Mouse (Mus musculus): ENCODE data around the gene Rps6kb1. TPM values are rescaled to one million over a fixed set of nuclear protein-coding genes. Genes with fewer than 3 reads are reported as not detected.
A peak's percentile ranks its signal among the peaks of the same experiment; 100 is the strongest.

The Rps6kb1 gene
- polyA plus RNA-seq, 1 experiment from 2014 or later: 37.9 TPM

GRCm38 (mm10) chr11:86571871-86572270 is 27.3 kb upstream of the Rps6kb1 start:
- 52% methylated on average over 4 of the region's 4 CpGs for WGBS
- H3K4me2 ChIP-seq (replicated peaks; ENCODE audit: low read depth): no peak overlapping the region
- H3K4me1 ChIP-seq (replicated peaks; ENCODE audit: control insufficient read depth, insufficient read depth, low read length): no peaks in the 10 kb centered on the region
- H3K4me3 ChIP-seq (ENCODE audit: low read depth, low read length): no peak overlapping the region
- no peaks in the 10 kb centered on the region for H3K27me3 ChIP-seq (replicated peaks; ENCODE audit: control insufficient read depth, insufficient read depth, low read length)
- peak overlapping the region; percentile 42; the same call in 1 of the 2 replicates for H3K27ac ChIP-seq (ENCODE audit: low read depth, low read length)
- no peaks in the 10 kb centered on the region for H3K36me3 ChIP-seq (ENCODE audit: control insufficient read depth, insufficient read depth)
- no peak for TF ChIP-seq CTCF (IDR thresholded peaks at IDR 0.05; ENCODE audit: low read depth)
- no peak overlapping the region for H3K9ac ChIP-seq (ENCODE audit: low read depth, low read length)
- no peak for ATAC-seq
- H3K9me3 ChIP-seq (ENCODE audit: control insufficient read depth): no peaks in the 10 kb centered on the region

- H3K4me3 ChIP-seq (ENCODE audit: low read depth, low read length): no peak overlapping the region
- no peaks in the 10 kb centered on the region for H3K36me3 ChIP-seq (ENCODE audit: control insufficient read depth, insufficient read depth)
- ATAC-seq: no peak
- H3K27me3 ChIP-seq (replicated peaks; ENCODE audit: control insufficient read depth, insufficient read depth, low read length): no peaks in the 10 kb centered on the region
- H3K4me2 ChIP-seq (replicated peaks; ENCODE audit: low read depth): no peak overlapping the region
- H3K4me1 ChIP-seq (replicated peaks; ENCODE audit: control insufficient read depth, insufficient read depth, low read length): no peaks in the 10 kb centered on the region
- TF ChIP-seq CTCF (IDR thresholded peaks at IDR 0.05; ENCODE audit: low read depth): no peak
- 50% methylated on average over 15 of the region's 15 CpGs for WGBS
- H3K9ac ChIP-seq (ENCODE audit: low read depth, low read length): no peak overlapping the region
- H3K27ac ChIP-seq (ENCODE audit: low read depth, low read length): peak overlapping the region; percentile 42; the same call in 1 of the 2 replicates
- no peaks in the 10 kb centered on the region for H3K9me3 ChIP-seq (ENCODE audit: control insufficient read depth)
Observed at GRCm38 (mm10) chr11:86571047-86571855, 26.6 kb upstream of the Rps6kb1 start.

- Histone ChIP-seq H3K9ac (ENCODE audit: low read depth, low read length) (no peak overlapping the region), H3K27me3 (replicated peaks; ENCODE audit: control insufficient read depth, insufficient read depth, low read length) (no peaks in the 10 kb centered on the region), H3K4me1 (replicated peaks; ENCODE audit: control insufficient read depth, insufficient read depth, low read length) (no peaks in the 10 kb centered on the region), H3K4me3 (ENCODE audit: low read depth, low read length) (no peak overlapping the region), H3K36me3 (ENCODE audit: control insufficient read depth, insufficient read depth) (no peaks in the 10 kb centered on the region), H3K27ac (ENCODE audit: low read depth, low read length) (no peak overlapping the region), H3K4me2 (replicated peaks; ENCODE audit: low read depth) (no peak overlapping the region), H3K9me3 (ENCODE audit: control insufficient read depth) (no peaks in the 10 kb centered on the region)
- no peak for TF ChIP-seq CTCF (IDR thresholded peaks at IDR 0.05; ENCODE audit: low read depth)
- ATAC-seq: no peak
- 33% methylated on average over 9 of the region's 9 CpGs for WGBS
Observed at GRCm38 (mm10) chr11:86570261-86570746, 25.7 kb upstream of the Rps6kb1 start.

GRCm38 (mm10) chr11:86568425-86568824 is 23.8 kb upstream of the Rps6kb1 start:
- no peak overlapping the region for H3K4me3 ChIP-seq (ENCODE audit: low read depth, low read length)
- no peaks in the 10 kb centered on the region for H3K27me3 ChIP-seq (replicated peaks; ENCODE audit: control insufficient read depth, insufficient read depth, low read length)
- no peak overlapping the region for H3K9ac ChIP-seq (ENCODE audit: low read depth, low read length)
- H3K4me1 ChIP-seq (replicated peaks; ENCODE audit: control insufficient read depth, insufficient read depth, low read length): no peaks in the 10 kb centered on the region
- H3K27ac ChIP-seq (ENCODE audit: low read depth, low read length): no peak overlapping the region
- peak; percentile 58 for ATAC-seq
- H3K36me3 ChIP-seq (ENCODE audit: control insufficient read depth, insufficient read depth): no peaks in the 10 kb centered on the region; the same call in 1 of the 2 replicates
- no peaks in the 10 kb centered on the region for H3K9me3 ChIP-seq (ENCODE audit: control insufficient read depth)
- TF ChIP-seq CTCF (IDR thresholded peaks at IDR 0.05; ENCODE audit: low read depth): peak; percentile 85
- no peak overlapping the region for H3K4me2 ChIP-seq (replicated peaks; ENCODE audit: low read depth)
- 52% methylated on average over 3 of the region's 3 CpGs for WGBS

GRCm38 (mm10) chr11:86558258-86558657 is 13.7 kb upstream of the Rps6kb1 start:
- 95% methylated on average over 4 of the region's 4 CpGs for WGBS
- no peaks in the 10 kb centered on the region for H3K9me3 ChIP-seq (ENCODE audit: control insufficient read depth)
- H3K9ac ChIP-seq (ENCODE audit: low read depth, low read length): no peak overlapping the region
- no peak overlapping the region for H3K27ac ChIP-seq (ENCODE audit: low read depth, low read length)
- no peak for TF ChIP-seq CTCF (IDR thresholded peaks at IDR 0.05; ENCODE audit: low read depth)
- H3K4me3 ChIP-seq (ENCODE audit: low read depth, low read length): no peak overlapping the region
- no peaks in the 10 kb centered on the region for H3K4me1 ChIP-seq (replicated peaks; ENCODE audit: control insufficient read depth, insufficient read depth, low read length)
- no peaks in the 10 kb centered on the region for H3K27me3 ChIP-seq (replicated peaks; ENCODE audit: control insufficient read depth, insufficient read depth, low read length)
- ATAC-seq: no peak
- peaks cover 53% of the 10 kb centered on the region for H3K36me3 ChIP-seq (ENCODE audit: control insufficient read depth, insufficient read depth)
- no peak overlapping the region for H3K4me2 ChIP-seq (replicated peaks; ENCODE audit: low read depth)

GRCm38 (mm10) chr11:86553525-86553924 is 8.9 kb upstream of the Rps6kb1 start:
- H3K9ac ChIP-seq (ENCODE audit: low read depth, low read length): no peak overlapping the region
- no peak for TF ChIP-seq CTCF (IDR thresholded peaks at IDR 0.05; ENCODE audit: low read depth)
- H3K4me2 ChIP-seq (replicated peaks; ENCODE audit: low read depth): no peak overlapping the region
- peaks cover 48% of the 10 kb centered on the region for H3K36me3 ChIP-seq (ENCODE audit: control insufficient read depth, insufficient read depth)
- no peak overlapping the region for H3K27ac ChIP-seq (ENCODE audit: low read depth, low read length)
- 89% methylated on average over 6 of the region's 6 CpGs for WGBS
- no peaks in the 10 kb centered on the region for H3K27me3 ChIP-seq (replicated peaks; ENCODE audit: control insufficient read depth, insufficient read depth, low read length)
- H3K9me3 ChIP-seq (ENCODE audit: control insufficient read depth): no peaks in the 10 kb centered on the region
- no peak overlapping the region for H3K4me3 ChIP-seq (ENCODE audit: low read depth, low read length)
- no peak for ATAC-seq
- no peaks in the 10 kb centered on the region for H3K4me1 ChIP-seq (replicated peaks; ENCODE audit: control insufficient read depth, insufficient read depth, low read length)
